Mouse (Mus musculus) spleen, adult 2 months (tissue): Measurements from ENCODE around the gene Armh1. TPM values are rescaled to one million over a fixed set of nuclear protein-coding genes. Genes with fewer than 3 reads are reported as not detected.

Experiments used
- DNase-seq, 2 experiments: peaks; one replicate each; pipeline versions ENCODE4 v3.0.0 to v3.0.0-alpha.2; 2012 to 2021; ENCODE audit warnings: low spot score in 2 of 2, low read depth in 1 of 2
- H3K27ac ChIP-seq: fragments of 200-500 bp; 2 replicates; pipeline ENCODE4 v1.5.1; 2012; ENCODE audit warnings: low read length, inconsistent platforms; ENCODE audit not compliant: insufficient read depth
- H3K27me3 ChIP-seq: fragments of 200-500 bp; 2 replicates; pipeline ENCODE4 v1.6.1; 2012; ENCODE audit warnings: mild to moderate bottlenecking, moderate library complexity, low read length, inconsistent platforms; ENCODE audit not compliant: control insufficient read depth, insufficient read depth
- H3K36me3 ChIP-seq: fragments of 200-500 bp; 2 replicates; pipeline ENCODE4 v1.6.1; 2012; ENCODE audit warnings: mild to moderate bottlenecking, low read length, inconsistent platforms; ENCODE audit not compliant: control insufficient read depth, insufficient read depth
- H3K4me1 ChIP-seq: fragments of 200-500 bp; 2 replicates; pipeline ENCODE4 v1.6.1; 2011; ENCODE audit warnings: inconsistent platforms; ENCODE audit not compliant: control insufficient read depth, insufficient read depth, insufficient read length
- H3K4me3 ChIP-seq: fragments of 200-500 bp; 2 replicates; pipeline ENCODE4 v1.5.1; 2011; ENCODE audit warnings: mild to moderate bottlenecking, inconsistent platforms; ENCODE audit not compliant: insufficient read depth, insufficient read length; ENCODE audit errors: extremely low read depth
- CTCF ChIP-seq: fragments of 200-500 bp; IDR thresholded peaks from 2 replicates; pipeline ENCODE4 v1.5.1; 2011; ENCODE audit warnings: mild to moderate bottlenecking, inconsistent platforms; ENCODE audit not compliant: insufficient read depth, insufficient read length, insufficient replicate concordance; ENCODE audit errors: extremely low read depth
- POLR2A ChIP-seq: fragments of 200-500 bp; IDR thresholded peaks from 2 replicates; pipeline ENCODE4 v1.6.1; 2011; ENCODE audit warnings: low read depth, low read length, inconsistent platforms
- WGBS: fragments of 180-500 bp; shearing (Covaris S2); methylation state at CpG from one replicate; pipeline ENCODE4 v1.1.7; 2018; 5-methylcytosine and 5-hydroxymethylcytosine counted together
- polyA plus RNA-seq: library from polyadenylated mRNA; depleted of rRNA; stranded (reverse); fragments of >200 nt; gene quantifications from 2 replicates; pipeline ENCODE4 v1.2.3, GENCODE M21; 2012

The Armh1 gene
- polyA plus RNA-seq, 1 experiment, result 0.05 TPM

GRCm38 (mm10) chr4:117210147-117211074 is 41.5 kb downstream of the Armh1 start:
- Histone ChIP-seq H3K4me1 (no peaks in the 10 kb centered on the region), H3K36me3 (no peaks in the 10 kb centered on the region), H3K27me3 (no peaks in the 10 kb centered on the region), H3K27ac (peak overlapping the region; percentile 4; the same call in 1 of the 2 replicates), H3K4me3 (no peak overlapping the region)
- WGBS, result 11% methylated on average over 20 of the region's 20 CpGs
- TF ChIP-seq POLR2A (no peak), CTCF (peak; percentile 75; the same call in 1 of the 2 replicates)
- peak; percentile 84 for DNase-seq

GRCm38 (mm10) chr4:117209592-117209991 is 42.3 kb downstream of the Armh1 start:
- DNase-seq, result no peak
- H3K36me3 ChIP-seq, result no peaks in the 10 kb centered on the region
- WGBS, result 89% methylated on average over 6 of the region's 6 CpGs
- H3K27ac ChIP-seq, result no peak overlapping the region
- TF ChIP-seq POLR2A (no peak), CTCF (no peak)
- H3K4me3 ChIP-seq, result no peak overlapping the region
- H3K27me3 ChIP-seq, result no peaks in the 10 kb centered on the region
- H3K4me1 ChIP-seq, result no peaks in the 10 kb centered on the region

- Histone ChIP-seq H3K36me3 (no peaks in the 10 kb centered on the region), H3K27me3 (no peaks in the 10 kb centered on the region), H3K27ac (no peak overlapping the region; the same call in 1 of the 2 replicates), H3K4me1 (peaks cover 3% of the 10 kb centered on the region; the same call in 1 of the 2 replicates), H3K4me3 (no peak overlapping the region)
- no peak for TF ChIP-seq CTCF
- TF ChIP-seq POLR2A, result no peak
- no peak for DNase-seq
- WGBS, result 78% methylated on average over 4 of the region's 4 CpGs
These were observed 49.0 kb downstream of the Armh1 start for GRCm38 (mm10) chr4:117202992-117203354.

GRCm38 (mm10) chr4:117202046-117202991 is 49.6 kb downstream of the Armh1 start:
- Histone ChIP-seq H3K27ac (peak overlapping the region; percentile 73; the same call in 1 of the 2 replicates), H3K27me3 (no peaks in the 10 kb centered on the region), H3K4me1 (peaks cover 3% of the 10 kb centered on the region; the same call in 1 of the 2 replicates), H3K36me3 (no peaks in the 10 kb centered on the region), H3K4me3 (peak overlapping the region; percentile 31)
- peak; percentile 54; the same call in 1 of the 2 replicates for TF ChIP-seq POLR2A
- peak; percentile 22; the same call in 1 of the 2 replicates for TF ChIP-seq CTCF
- 3% methylated on average over 25 of the region's 25 CpGs for WGBS
- DNase-seq, result peak; percentile 60 to 76

GRCm38 (mm10) chr4:117191804-117192203 is 60.1 kb downstream of the Armh1 start:
- Histone ChIP-seq H3K36me3 (no peaks in the 10 kb centered on the region), H3K4me1 (no peaks in the 10 kb centered on the region), H3K27me3 (no peaks in the 10 kb centered on the region), H3K27ac (no peak overlapping the region), H3K4me3 (no peak overlapping the region)
- DNase-seq, result no peak
- no peak for TF ChIP-seq CTCF
- TF ChIP-seq POLR2A, result no peak
- 95% methylated on average over 14 of the region's 14 CpGs for WGBS

GRCm38 (mm10) chr4:117190660-117191059 is 61.3 kb downstream of the Armh1 start:
- TF ChIP-seq CTCF (no peak), POLR2A (no peak)
- Histone ChIP-seq H3K36me3 (no peaks in the 10 kb centered on the region), H3K4me3 (no peak overlapping the region), H3K27me3 (no peaks in the 10 kb centered on the region), H3K27ac (no peak overlapping the region), H3K4me1 (no peaks in the 10 kb centered on the region)
- no peak for DNase-seq
- 88% methylated on average over 7 of the region's 7 CpGs for WGBS
